Mouse (Mus musculus): Measurements from ENCODE around the gene Rbfox3.
A peak's percentile ranks its signal among the peaks of the same experiment; 100 is the strongest.

The Rbfox3 gene

DNA sequence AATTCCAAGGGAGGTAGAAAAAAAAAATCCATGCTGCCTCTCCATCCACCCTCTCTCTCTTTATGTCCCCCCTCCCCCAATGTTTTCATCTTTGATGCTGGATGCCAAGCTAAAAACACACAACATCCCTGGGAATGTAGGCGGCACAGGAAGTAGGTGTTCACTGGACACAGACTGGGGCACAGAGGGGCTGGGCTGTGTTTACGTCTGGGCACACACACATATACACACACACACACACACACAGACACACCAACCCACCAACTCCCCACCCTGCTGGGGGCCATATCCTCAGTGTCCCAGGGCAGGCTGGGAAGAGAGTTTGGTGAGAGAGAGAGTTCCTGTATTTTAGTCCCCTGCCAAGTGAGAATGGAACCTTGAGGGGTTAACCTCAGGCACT, 417.9 kb downstream of the Rbfox3 start:
- DNase-seq: no peak

GRCm38 (mm10) chr11:118491230-118491629, 420.2 kb downstream of the Rbfox3 start:
- no peak for DNase-seq

DNA sequence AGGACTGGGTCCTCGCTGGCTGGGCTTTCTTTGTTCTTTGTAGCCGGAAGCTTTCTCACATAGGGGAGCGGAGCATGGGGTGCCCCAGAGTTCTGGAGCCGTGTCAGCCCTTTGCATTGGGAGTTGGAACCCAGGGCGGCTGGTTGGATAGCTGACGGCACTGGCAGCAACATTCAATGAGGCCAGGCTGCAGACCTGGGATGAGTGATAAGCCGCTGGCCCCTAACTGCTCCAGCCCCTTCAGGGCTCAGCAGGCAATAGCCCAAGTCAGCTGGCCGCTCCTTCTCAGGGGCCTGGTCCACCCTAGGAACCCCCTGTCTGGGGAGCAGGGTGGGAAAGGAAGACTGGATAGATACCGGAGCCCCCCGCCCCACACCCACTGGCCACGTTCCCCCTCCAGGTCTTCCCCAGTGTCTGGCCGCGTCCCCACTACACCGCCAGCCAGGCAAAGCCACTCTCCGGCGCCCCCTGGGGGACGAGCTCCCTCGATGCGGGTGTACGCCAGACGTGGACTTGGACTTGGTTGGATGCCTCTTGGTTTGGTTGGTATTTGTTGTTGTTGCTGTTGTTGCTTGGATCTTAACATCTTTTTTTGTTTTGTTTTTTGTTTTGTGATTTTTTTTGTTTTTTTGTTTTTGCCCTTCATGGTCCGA, 420.7 kb downstream of the Rbfox3 start:
- peak; percentile 65 for DNase-seq

DNA sequence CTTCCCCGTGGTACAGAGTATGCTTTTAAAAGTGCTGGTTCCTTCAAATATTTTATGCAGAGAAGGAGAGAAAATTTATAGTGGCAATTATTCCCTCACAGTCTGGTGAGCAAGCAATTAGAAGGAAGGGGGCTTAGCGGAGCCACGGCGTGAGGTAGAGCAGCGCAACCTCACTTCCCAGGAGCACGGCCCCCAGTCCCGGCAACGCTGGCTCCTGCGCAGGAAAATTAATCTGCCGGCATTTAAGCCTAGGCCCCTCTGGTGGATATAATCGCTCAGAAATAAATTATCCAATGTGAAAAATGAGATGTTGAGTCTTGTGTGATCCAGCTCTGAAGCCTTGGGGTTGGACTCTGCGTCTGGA, 422.5 kb downstream of the Rbfox3 start:
- DNase-seq: no peak

DNA sequence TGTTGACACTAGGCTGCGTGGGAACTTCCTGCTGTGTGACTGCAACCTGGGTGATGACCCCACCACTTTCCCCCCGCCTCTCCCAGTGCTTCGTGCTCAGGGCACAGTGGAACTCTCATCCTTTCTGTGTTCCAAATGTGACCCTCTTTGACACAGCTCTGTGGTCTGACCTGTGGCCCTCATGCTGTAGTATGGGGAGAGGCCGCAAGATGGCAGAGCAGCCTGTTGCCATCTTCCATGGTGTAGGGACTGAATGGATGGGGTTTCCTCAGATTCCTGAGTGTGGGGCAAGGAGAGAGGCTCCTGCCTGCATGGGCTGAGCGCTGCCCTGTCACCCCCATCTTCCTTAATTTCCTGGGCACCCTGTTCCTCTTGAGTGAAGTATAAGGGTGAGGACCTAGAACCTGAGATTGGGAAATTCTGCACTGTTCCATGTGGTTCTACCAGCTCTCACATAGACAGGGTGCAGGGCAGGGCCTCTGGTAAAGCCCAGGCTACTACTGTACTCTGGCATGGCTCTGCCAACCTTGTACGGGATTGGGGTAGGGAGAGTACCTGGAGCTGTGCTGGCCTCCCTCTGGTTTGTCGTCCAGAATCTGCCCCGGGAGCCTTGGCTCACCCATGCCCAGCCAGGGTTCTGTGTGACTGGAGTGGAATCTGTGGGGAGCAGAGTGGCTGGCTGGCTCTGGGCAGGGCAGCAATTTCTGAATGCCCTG, 423.0 kb downstream of the Rbfox3 start:
- DNase-seq: no peak

DNA sequence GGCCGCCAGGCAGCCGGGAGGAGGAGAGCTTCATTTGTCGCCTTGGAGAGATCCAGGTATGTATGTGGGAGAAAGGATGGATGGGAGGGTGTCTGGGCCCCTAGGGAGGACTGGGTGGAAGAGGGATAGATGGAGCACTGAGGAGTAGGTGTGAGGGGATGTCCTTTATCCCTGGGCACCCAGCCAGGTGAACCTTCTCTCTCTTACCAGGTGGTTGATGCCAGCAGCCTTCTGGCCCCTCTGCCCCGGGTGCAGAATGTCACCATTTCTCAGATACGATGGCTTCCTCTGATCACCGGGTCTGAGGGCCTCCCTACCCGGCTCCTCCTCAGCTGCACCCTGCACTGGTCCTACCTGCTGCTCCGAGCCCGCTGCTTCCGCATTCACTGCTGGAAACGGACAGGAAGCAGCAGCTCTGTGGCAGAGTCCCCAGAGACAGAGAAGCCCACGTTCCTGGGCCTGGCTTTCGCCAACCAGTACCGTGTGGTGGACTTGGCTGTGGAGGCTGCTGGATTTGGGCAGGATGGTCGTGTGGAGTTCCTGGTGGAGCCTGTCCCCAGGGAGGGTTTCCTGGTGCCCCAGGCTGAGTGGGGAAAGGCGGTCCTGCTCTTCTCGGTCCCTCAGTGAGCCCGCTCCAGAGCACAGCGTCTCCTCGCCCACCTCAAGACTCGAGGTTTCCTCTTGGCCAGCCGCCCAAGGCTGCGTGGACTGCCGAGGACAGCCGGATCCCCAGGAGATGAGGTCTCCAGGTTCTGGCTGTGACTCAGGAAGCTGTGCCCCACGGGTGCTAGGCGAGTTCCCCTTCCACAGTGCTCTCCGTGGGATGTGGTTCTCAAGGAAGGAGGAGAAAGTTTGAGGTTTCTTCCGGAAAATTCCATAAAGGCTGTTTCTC, 424.3 kb downstream of the Rbfox3 start:
- no peak for DNase-seq

DNA sequence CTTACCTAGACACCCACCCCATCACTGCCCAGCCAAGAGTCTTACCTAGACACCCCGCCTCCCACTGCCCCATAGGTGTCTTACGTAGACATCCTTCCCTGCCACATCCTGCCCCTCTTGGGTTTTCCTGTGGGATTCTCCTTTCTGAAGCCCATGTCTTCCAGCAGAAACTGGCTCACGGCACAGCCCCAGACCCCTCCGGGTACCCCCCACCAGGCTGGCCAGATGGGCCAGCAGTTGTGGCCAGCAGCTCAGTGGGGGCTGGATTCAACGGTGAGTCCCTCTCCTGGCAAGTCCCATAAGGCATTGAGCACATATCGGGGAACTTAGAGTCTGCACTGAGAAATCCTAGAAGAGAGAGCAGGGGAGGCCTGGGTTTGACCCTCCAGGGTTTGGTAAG, 425.1 kb downstream of the Rbfox3 start:
- DNase-seq: no peak

DNA sequence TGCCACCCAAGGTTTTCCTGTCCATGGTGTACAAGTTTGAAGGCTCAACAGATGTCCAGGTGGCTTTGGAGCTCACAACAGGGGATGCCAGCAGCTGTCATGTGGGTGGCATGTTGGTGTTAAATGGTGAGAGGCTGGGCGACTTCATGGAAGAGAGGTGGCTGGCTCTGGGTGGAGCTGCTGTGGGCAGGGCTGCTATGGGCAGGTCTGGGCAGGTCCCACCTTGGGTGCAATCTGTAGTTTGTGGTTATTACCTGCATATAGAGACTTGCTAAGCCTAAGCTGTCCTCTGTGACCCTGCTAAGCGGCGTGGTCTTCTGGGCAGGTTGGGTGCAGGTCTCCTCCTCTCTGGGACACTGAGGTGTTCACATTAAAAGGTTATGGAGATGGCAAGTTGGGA, 425.6 kb downstream of the Rbfox3 start:
- DNase-seq: no peak

GRCm38 (mm10) chr11:118485338-118485737, 426.1 kb downstream of the Rbfox3 start:
- DNase-seq: no peak

GRCm38 (mm10) chr11:118484169-118484568, 427.2 kb downstream of the Rbfox3 start:
- DNase-seq: no peak

DNA sequence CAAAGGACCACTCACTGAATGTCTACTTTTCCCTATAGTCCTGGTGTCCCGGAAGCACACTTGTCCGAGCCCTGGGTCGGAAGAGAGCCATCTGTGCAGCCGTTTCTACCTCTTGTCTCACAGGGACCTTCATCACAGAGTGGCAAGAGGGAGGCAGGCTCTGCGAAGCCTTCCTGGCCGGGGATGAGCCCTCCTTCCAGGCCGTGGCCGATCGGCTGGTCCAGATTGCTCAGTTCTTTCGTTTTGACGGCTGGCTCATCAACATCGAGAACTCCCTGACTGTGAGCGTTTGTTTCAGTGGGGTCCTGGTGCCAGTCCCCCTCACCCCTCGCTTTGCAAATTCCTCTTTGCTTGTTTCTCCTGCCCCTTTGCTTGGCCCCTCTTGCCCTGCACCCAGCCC, 429.6 kb downstream of the Rbfox3 start:
- DNase-seq: no peak

DNA sequence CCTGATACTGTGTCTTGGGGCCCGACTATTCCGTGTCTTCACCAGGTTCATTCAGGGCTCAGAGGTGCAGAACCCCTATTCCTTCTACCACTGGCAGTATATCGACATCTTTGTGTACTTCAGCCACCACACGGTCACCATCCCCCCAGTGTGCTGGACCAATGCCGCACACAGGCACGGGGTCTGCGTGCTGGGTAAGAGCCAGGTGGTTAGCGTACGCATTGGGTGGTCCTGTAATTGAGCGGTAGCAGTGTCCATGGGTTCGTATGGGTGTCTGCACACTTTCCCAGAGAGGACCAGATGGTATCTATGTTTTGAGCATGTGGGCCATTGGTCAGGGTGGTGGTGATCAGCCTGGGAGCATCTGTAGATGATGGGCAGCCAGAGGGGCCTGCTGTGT, 430.2 kb downstream of the Rbfox3 start:
- DNase-seq: no peak

DNA sequence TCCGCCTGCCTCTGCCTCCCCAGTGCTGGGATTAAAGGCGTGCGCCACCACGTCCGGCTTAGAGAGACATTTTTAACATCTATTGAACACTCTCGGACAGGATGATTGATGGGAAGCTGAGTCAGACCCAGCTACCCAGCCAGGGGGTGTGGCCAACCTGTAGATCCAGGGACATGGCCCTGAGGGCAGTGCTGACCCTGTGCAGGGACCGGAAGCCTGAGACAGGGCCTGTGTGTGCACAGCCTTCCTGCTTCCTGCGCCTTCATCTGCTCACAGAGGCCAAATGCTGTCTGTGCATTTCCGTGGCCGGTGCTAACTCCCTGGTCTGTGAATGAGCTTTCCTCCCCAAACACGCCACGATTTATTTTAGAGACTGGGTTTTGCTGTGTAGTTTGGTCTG, 431.6 kb downstream of the Rbfox3 start:
- DNase-seq: no peak

- DNase-seq: peak; percentile 98
These were observed 434.7 kb downstream of the Rbfox3 start, which contains the start of gene Engase for GRCm38 (mm10) chr11:118476396-118477373. Gene Engase (plus strand): TSS chr11:118476829.

DNA sequence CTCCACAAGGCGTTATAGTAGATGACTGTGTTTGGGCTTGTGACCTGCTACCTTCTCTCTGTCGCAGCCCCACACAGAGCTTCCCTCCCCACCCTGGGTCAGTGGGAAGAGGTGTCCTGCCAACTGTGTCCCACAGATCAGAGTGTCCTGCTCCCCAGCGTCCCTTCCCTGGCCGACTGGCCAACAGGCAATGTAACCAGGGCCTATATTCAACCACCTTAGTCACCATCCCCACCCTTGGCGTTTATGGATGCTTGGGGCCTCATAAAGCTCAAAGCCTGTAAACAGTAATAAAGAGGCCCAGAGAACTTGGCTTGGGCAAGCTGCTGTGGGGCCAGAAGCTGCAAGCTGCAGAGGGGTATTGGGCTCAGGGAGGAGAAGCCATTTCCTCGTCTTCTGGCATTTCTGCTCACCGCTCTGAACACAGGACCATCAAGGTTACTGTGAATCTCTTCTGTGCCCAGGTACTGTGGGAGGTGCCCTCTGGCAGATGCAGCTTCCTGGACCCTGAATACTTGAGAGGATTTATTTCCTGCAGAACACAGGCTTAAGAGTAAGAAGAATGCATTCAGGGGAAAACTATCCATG, 435.8 kb downstream of the Rbfox3 start:
- DNase-seq: no peak

- no peak for DNase-seq
These were observed 437.4 kb downstream of the Rbfox3 start for GRCm38 (mm10) chr11:118473842-118474500.

- DNase-seq: no peak
These were observed 438.2 kb downstream of the Rbfox3 start for GRCm38 (mm10) chr11:118473161-118473560.

- no peak for DNase-seq
These were observed 439.7 kb downstream of the Rbfox3 start for GRCm38 (mm10) chr11:118471676-118472075.

DNA sequence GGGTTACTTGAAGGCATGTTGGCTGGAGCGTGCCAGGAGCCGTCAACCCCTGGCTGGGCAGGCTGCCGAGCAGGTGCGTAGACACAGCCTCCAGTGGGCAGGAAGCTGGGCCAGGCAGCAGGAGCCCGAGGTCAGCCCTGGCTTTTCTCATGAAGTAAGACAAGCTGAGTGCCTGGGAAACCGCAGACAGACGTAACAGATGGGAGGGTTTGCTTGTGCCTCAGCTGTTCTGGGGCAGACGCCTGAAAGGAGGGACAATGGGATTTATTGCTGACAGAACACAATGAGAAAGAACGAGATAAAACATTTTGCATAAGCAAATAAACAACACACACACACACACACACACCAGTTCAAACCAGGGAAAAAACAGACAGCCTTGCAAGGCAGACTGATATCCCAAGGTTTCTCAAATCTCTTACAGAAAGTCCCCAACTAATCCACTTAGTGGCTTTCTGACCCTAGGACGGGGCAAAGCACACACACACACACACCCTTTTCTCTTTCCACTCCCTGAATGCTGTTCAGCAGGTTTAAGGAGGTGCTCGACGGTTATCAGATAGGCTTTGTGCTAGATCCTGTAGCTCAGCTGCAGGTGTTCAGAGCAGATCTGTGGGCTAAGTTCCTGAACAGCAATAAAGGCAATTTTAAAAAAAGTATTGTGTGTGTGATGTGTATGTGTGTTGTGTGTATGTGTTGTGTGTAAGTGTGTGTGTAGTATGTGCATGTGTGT, 441.0 kb downstream of the Rbfox3 start:
- DNase-seq: no peak

- no peak for DNase-seq
These were observed 441.8 kb downstream of the Rbfox3 start for GRCm38 (mm10) chr11:118469509-118470160.
